ENCODE assay signal across 5 mouse cellular contexts in genomic region chr15:100611951-100612350, GRCm38 (mm10).
"Had no signal": no experiment of that assay in that cellular context is flagged by ENCODE, and none has a peak within 500 bp of the region (broad histone marks: within the 10 kb centered on the region; RNA-seq: fewer than 3 reads in every experiment).

No protein-coding gene starts in this region.

- DNase-seq: retina, postnatal 1 day; right cerebral cortex, adult 18-20 months; right cerebral cortex, postnatal 14 days; right cerebral cortex, postnatal 25 days; right cerebral cortex, postnatal 4 days had no signal
